Mouse (Mus musculus) gastrocnemius, postnatal 36 days (tissue): ENCODE measurements around the gene Sapcd1. TPM values are rescaled to one million over a fixed set of nuclear protein-coding genes. Genes with fewer than 3 reads are reported as not detected.
A peak's percentile ranks its signal among the peaks of the same experiment; 100 is the strongest.

Experiments
- DNase-seq, 2 experiments: peaks; one replicate each; pipeline ENCODE4 v3.0.0; 2022
- intact Hi-C: fragments of 180-260 bp; cut with DNase I; formaldehyde crosslinking; loops from one replicate; pipeline ENCODE4 v1.15.1; 2025
- long read RNA-seq, 2 experiments: library from polyadenylated mRNA; stranded (forward); transcript quantifications; one replicate each; pipeline ENCODE4 v2.0.0; 2021
- total RNA-seq, 2 experiments: library from RNA; stranded (reverse); gene quantifications; 2 replicates each; pipeline ENCODE4 v1.2.3; 2021

Sapcd1 gene
- total RNA-seq: not detected
- long read RNA-seq, experiment 1, partial matches to known transcripts: 1 of 1 reads
- long read RNA-seq, experiment 1, other reads (novel, unspliced or antisense): 0 of 1 reads
- long read RNA-seq, experiment 2, partial matches to known transcripts: 0 of 1 reads
- long read RNA-seq, experiment 2, other reads (novel, unspliced or antisense): 1 of 1 reads

- intact Hi-C loops: no loop called here
- DNase-seq: peak; percentile 31 to 50
Measured at GRCm38 (mm10) chr17:35027277-35028068, at the start of gene Sapcd1. Gene Sapcd1, minus strand, starts transcription at chr17:35028016.

GRCm38 (mm10) chr17:35077285-35077684 lies 49.5 kb upstream of the Sapcd1 start:
- intact Hi-C loops: no loop called here
- DNase-seq: no peak

- intact Hi-C loops: no loop called here
- DNase-seq: no peak
Measured at GRCm38 (mm10) chr17:35076507-35077176, 48.8 kb upstream of the Sapcd1 start, which contains the start of gene Ly6g6e. Gene Ly6g6e, plus strand, starts transcription at chr17:35076902.

- intact Hi-C loops: no loop called here
- no peak for DNase-seq
Measured at GRCm38 (mm10) chr17:35074097-35074496, 46.3 kb upstream of the Sapcd1 start.

GRCm38 (mm10) chr17:35071454-35071853 lies 43.6 kb upstream of the Sapcd1 start:
- DNase-seq: no peak
- intact Hi-C loops: loop anchor here (2.0 kb wide), 1 partner anchor 35 kb away; no protein-coding TSS in a partner anchor

GRCm38 (mm10) chr17:35070556-35071229 lies 42.9 kb upstream of the Sapcd1 start:
- intact Hi-C loops: loop anchor here (2.0 kb wide), 1 partner anchor 36 kb away; no protein-coding TSS in a partner anchor

GRCm38 (mm10) chr17:35068213-35068914 lies 40.5 kb upstream of the Sapcd1 start:
- intact Hi-C loops: no loop called here
- no peak for DNase-seq

More at GRCm38 (mm10) chr17:35070556-35071229, 42.9 kb upstream of the Sapcd1 start:
- DNase-seq: no peak

GRCm38 (mm10) chr17:35066084-35066483 lies 38.3 kb upstream of the Sapcd1 start, which contains the start of gene Mpig6b:
Gene Mpig6b, minus strand, starts transcription at chr17:35066184.
- intact Hi-C loops: no loop called here
- no peak for DNase-seq

GRCm38 (mm10) chr17:35064951-35065947 lies 37.4 kb upstream of the Sapcd1 start, which contains the start of gene Ly6g6c:
Gene Ly6g6c, plus strand, starts transcription at chr17:35065388.
- intact Hi-C loops: no loop called here
- no peak for DNase-seq

- intact Hi-C loops: no loop called here
- DNase-seq: no peak
Measured at GRCm38 (mm10) chr17:35064378-35064877, 36.6 kb upstream of the Sapcd1 start.

- no peak for DNase-seq
- intact Hi-C loops: no loop called here
Measured at GRCm38 (mm10) chr17:35063466-35063865, 35.6 kb upstream of the Sapcd1 start.

- intact Hi-C loops: no loop called here
- no peak for DNase-seq
Measured at GRCm38 (mm10) chr17:35061299-35061698, 33.5 kb upstream of the Sapcd1 start.

GRCm38 (mm10) chr17:35060737-35061297 lies 33.0 kb upstream of the Sapcd1 start:
- intact Hi-C loops: no loop called here
- no peak for DNase-seq

GRCm38 (mm10) chr17:35060071-35060470 lies 32.3 kb upstream of the Sapcd1 start:
- intact Hi-C loops: no loop called here
- DNase-seq: no peak

GRCm38 (mm10) chr17:35058911-35059892 lies 31.4 kb upstream of the Sapcd1 start, which contains the start of gene Ddah2:
Gene Ddah2, plus strand, starts transcription at chr17:35059035.
- intact Hi-C loops: loop anchor here (2.0 kb wide), 1 partner anchor 36 kb away; no protein-coding TSS in a partner anchor
- DNase-seq: peak; percentile 89 to 93

- DNase-seq: no peak
- intact Hi-C loops: loop anchor here (2.0 kb wide), 1 partner anchor 36 kb away; no protein-coding TSS in a partner anchor
Measured at GRCm38 (mm10) chr17:35058316-35058715, 30.5 kb upstream of the Sapcd1 start.

GRCm38 (mm10) chr17:35057090-35057489 lies 29.3 kb upstream of the Sapcd1 start:
- DNase-seq: no peak
- intact Hi-C loops: no loop called here
